Mouse (Mus musculus): ENCODE data around the gene Hexb. TPM values are rescaled to one million over a fixed set of nuclear protein-coding genes. Genes with fewer than 3 reads are reported as not detected.

Hexb gene
- polyA plus RNA-seq, 1 experiment from 2014 or later: 59.0 TPM

GRCm38 (mm10) chr13:97238181-97238981 lies 40.2 kb upstream of the Hexb start:
- DNase-seq (ENCODE audit: low spot score) (peak; percentile 64), ATAC-seq (replicated peaks; ENCODE audit: low FRiP score, low read depth) (no peak)
- TF ChIP-seq CTCF (IDR thresholded peaks at IDR 0.05; ENCODE audit: low read depth): no peak
- Histone ChIP-seq H3K27me3 (ENCODE audit: insufficient read depth, low read length) (no peaks in the 10 kb centered on the region), H3K9ac (ENCODE audit: low read depth, low read length) (no peak overlapping the region), H3K4me1 (replicated peaks; ENCODE audit: insufficient read depth, low read length) (peaks cover 19% of the 10 kb centered on the region), H3K27ac (peak overlapping the region; percentile 61; the same call in 1 of the 2 replicates), H3K4me3 (replicated peaks; ENCODE audit: low read depth, low read length) (no peak overlapping the region), H3K36me3 (ENCODE audit: insufficient read depth, low read length) (no peaks in the 10 kb centered on the region), H3K4me2 (ENCODE audit: low read length) (peak overlapping the region; percentile 44; the same call in 1 of the 2 replicates), H3K9me3 (replicated peaks; ENCODE audit: low read length) (no peaks in the 10 kb centered on the region)
- 44% methylated on average over 16 of the region's 16 CpGs for WGBS

GRCm38 (mm10) chr13:97237700-97238099 lies 39.5 kb upstream of the Hexb start:
- ATAC-seq (replicated peaks; ENCODE audit: low FRiP score, low read depth) (no peak), DNase-seq (ENCODE audit: low spot score) (no peak)
- peak overlapping the region; percentile 61; the same call in 1 of the 2 replicates for H3K27ac ChIP-seq
- no peak overlapping the region for H3K4me2 ChIP-seq (ENCODE audit: low read length)
- H3K4me1 ChIP-seq (replicated peaks; ENCODE audit: insufficient read depth, low read length): peaks cover 14% of the 10 kb centered on the region
- H3K4me3 ChIP-seq (replicated peaks; ENCODE audit: low read depth, low read length): no peak overlapping the region
- no peaks in the 10 kb centered on the region for H3K36me3 ChIP-seq (ENCODE audit: insufficient read depth, low read length)
- no peak overlapping the region for H3K9ac ChIP-seq (ENCODE audit: low read depth, low read length)
- TF ChIP-seq CTCF (IDR thresholded peaks at IDR 0.05; ENCODE audit: low read depth): no peak
- no peaks in the 10 kb centered on the region for H3K9me3 ChIP-seq (replicated peaks; ENCODE audit: low read length)
- 70% methylated on average over 3 of the region's 3 CpGs for WGBS
- H3K27me3 ChIP-seq (ENCODE audit: insufficient read depth, low read length): no peaks in the 10 kb centered on the region

DNA sequence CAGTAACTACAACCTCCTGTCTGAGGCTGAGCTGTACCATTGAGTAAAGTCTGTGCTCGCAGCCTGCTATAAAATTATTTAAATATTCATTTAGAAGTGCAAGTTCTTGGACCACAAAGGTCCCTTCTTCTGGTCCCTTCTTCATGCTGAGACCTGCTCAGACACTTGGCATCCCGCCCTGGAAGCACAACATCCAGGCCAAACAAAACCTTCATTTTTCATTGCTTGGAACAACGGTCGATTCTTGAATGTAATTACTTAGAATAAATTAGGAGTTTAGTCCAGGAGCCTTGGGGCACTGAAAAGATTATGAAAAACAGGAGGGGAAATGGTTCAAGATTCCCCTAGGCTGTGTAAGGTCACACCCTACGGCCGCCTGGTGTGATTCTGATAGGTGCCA lies 37.8 kb upstream of the Hexb start:
- Histone ChIP-seq H3K9me3 (replicated peaks; ENCODE audit: low read length) (no peaks in the 10 kb centered on the region), H3K27ac (no peak overlapping the region), H3K4me3 (replicated peaks; ENCODE audit: low read depth, low read length) (no peak overlapping the region), H3K27me3 (ENCODE audit: insufficient read depth, low read length) (no peaks in the 10 kb centered on the region), H3K36me3 (ENCODE audit: insufficient read depth, low read length) (no peaks in the 10 kb centered on the region), H3K4me1 (replicated peaks; ENCODE audit: insufficient read depth, low read length) (peaks cover 6% of the 10 kb centered on the region), H3K4me2 (ENCODE audit: low read length) (no peak overlapping the region), H3K9ac (ENCODE audit: low read depth, low read length) (no peak overlapping the region)
- WGBS: 69% methylated on average over 6 of the region's 6 CpGs
- DNase-seq (ENCODE audit: low spot score): no peak
- ATAC-seq (replicated peaks; ENCODE audit: low FRiP score, low read depth): no peak
- TF ChIP-seq CTCF (IDR thresholded peaks at IDR 0.05; ENCODE audit: low read depth): no peak

- no peaks in the 10 kb centered on the region for H3K27me3 ChIP-seq (ENCODE audit: insufficient read depth, low read length)
- H3K4me3 ChIP-seq (replicated peaks; ENCODE audit: low read depth, low read length): no peak overlapping the region
- peaks cover 6% of the 10 kb centered on the region for H3K4me1 ChIP-seq (replicated peaks; ENCODE audit: insufficient read depth, low read length)
- no peaks in the 10 kb centered on the region for H3K9me3 ChIP-seq (replicated peaks; ENCODE audit: low read length)
- no peak for ATAC-seq (replicated peaks; ENCODE audit: low FRiP score, low read depth)
- no peak overlapping the region for H3K9ac ChIP-seq (ENCODE audit: low read depth, low read length)
- no peaks in the 10 kb centered on the region for H3K36me3 ChIP-seq (ENCODE audit: insufficient read depth, low read length)
- H3K4me2 ChIP-seq (ENCODE audit: low read length): peak overlapping the region; percentile 49
- DNase-seq (ENCODE audit: low spot score): peak; percentile 96
- 15% methylated on average over 17 of the region's 17 CpGs for WGBS
- H3K27ac ChIP-seq: no peak overlapping the region
- peak; percentile 88 for TF ChIP-seq CTCF (IDR thresholded peaks at IDR 0.05; ENCODE audit: low read depth)
Observed at GRCm38 (mm10) chr13:97234785-97235417, 36.7 kb upstream of the Hexb start.

DNA sequence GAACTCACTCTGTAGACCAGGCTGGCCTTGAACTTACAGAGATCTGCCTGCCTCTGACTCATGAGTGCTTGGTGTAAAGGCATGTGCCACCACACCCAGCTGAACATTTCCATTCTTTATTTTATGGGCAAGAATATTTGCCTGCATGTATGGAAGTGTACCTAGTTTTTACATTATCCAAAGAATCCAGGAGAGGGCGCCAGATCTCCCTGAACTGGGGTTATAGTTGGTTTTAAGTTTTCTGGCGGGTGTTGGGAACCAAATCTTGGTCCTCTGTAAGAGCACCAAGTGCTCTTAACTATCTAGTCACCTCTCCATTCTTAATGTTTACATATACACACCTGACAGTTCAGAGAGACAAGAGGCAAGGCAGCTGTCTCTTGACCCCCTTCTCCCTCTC lies 34.9 kb upstream of the Hexb start:
- ATAC-seq (replicated peaks; ENCODE audit: low FRiP score, low read depth) (no peak), DNase-seq (ENCODE audit: low spot score) (no peak)
- Histone ChIP-seq H3K4me3 (replicated peaks; ENCODE audit: low read depth, low read length) (no peak overlapping the region), H3K9me3 (replicated peaks; ENCODE audit: low read length) (no peaks in the 10 kb centered on the region), H3K36me3 (ENCODE audit: insufficient read depth, low read length) (no peaks in the 10 kb centered on the region), H3K9ac (ENCODE audit: low read depth, low read length) (no peak overlapping the region), H3K4me1 (replicated peaks; ENCODE audit: insufficient read depth, low read length) (no peaks in the 10 kb centered on the region), H3K4me2 (ENCODE audit: low read length) (no peak overlapping the region), H3K27me3 (ENCODE audit: insufficient read depth, low read length) (no peaks in the 10 kb centered on the region), H3K27ac (no peak overlapping the region)
- 82% methylated on average over 2 of the region's 2 CpGs for WGBS
- peak; percentile 34 for TF ChIP-seq CTCF (IDR thresholded peaks at IDR 0.05; ENCODE audit: low read depth)

DNA sequence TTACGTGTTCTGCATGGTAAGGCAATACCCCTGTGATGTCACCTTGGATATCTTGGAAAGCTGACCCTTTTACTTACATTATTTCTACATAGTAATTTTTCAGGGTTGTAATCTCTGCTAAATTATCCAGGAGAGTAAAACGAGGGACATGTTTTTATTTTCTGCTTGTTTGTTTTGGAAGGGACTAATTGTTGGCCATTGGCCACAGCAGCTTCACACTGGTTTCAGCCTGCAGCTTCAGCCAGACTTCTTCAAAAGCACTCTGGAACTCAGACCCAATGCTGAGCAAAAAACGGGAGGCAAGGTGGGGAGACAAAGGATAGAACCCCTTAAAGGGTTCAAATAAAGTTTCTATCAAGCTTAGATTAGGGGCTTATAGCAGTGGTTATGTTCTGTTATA lies 31.9 kb upstream of the Hexb start:
- Histone ChIP-seq H3K4me2 (ENCODE audit: low read length) (no peak overlapping the region), H3K36me3 (ENCODE audit: insufficient read depth, low read length) (no peaks in the 10 kb centered on the region), H3K4me1 (replicated peaks; ENCODE audit: insufficient read depth, low read length) (0 out of 2 replicates have a peak, but pooled peaks cover 2% of the 10 kb centered on the region), H3K9ac (ENCODE audit: low read depth, low read length) (no peak overlapping the region), H3K9me3 (replicated peaks; ENCODE audit: low read length) (no peaks in the 10 kb centered on the region), H3K27ac (no peak overlapping the region), H3K4me3 (replicated peaks; ENCODE audit: low read depth, low read length) (no peak overlapping the region), H3K27me3 (ENCODE audit: insufficient read depth, low read length) (no peaks in the 10 kb centered on the region)
- ATAC-seq (replicated peaks; ENCODE audit: low FRiP score, low read depth): no peak
- 54% methylated on average over 3 of the region's 3 CpGs for WGBS
- TF ChIP-seq CTCF (IDR thresholded peaks at IDR 0.05; ENCODE audit: low read depth): no peak
- DNase-seq (ENCODE audit: low spot score): no peak

All from kidney, postnatal 0 days (tissue).